Mouse (Mus musculus) monocyte, adult 2 months (primary cell): ENCODE measurements around the gene Nsl1.
A peak's percentile ranks its signal among the peaks of the same experiment; 100 is the strongest.

Source experiments
- DNase-seq, 2 experiments: peaks; one replicate each; pipeline ENCODE4 v3.0.0; 2022; ENCODE audit warnings: low spot score in 2 of 2, low read depth in 1 of 2

Nsl1 gene

GRCm38 (mm10) chr1:191089355-191089754, 26.5 kb downstream of the Nsl1 start:
- DNase-seq: no peak

- no peak for DNase-seq
These were observed 29.2 kb downstream of the Nsl1 start for GRCm38 (mm10) chr1:191092050-191092449.

- no peak for DNase-seq
These were observed 30.8 kb downstream of the Nsl1 start for GRCm38 (mm10) chr1:191093578-191093977.

- no peak for DNase-seq
These were observed 32.2 kb downstream of the Nsl1 start for GRCm38 (mm10) chr1:191095019-191095418.

- DNase-seq: no peak
These were observed 34.3 kb downstream of the Nsl1 start for GRCm38 (mm10) chr1:191096871-191097681.

GRCm38 (mm10) chr1:191097802-191098747, 35.3 kb downstream of the Nsl1 start, which contains the start of gene Batf3:
Gene Batf3, plus strand, starts transcription at chr1:191097847.
- no peak for DNase-seq

- no peak for DNase-seq
These were observed 36.3 kb downstream of the Nsl1 start for GRCm38 (mm10) chr1:191099114-191099513.

- DNase-seq: no peak
These were observed 37.0 kb downstream of the Nsl1 start for GRCm38 (mm10) chr1:191099772-191100291.

- no peak for DNase-seq
These were observed 40.0 kb downstream of the Nsl1 start for GRCm38 (mm10) chr1:191102730-191103370.

GRCm38 (mm10) chr1:191105246-191105645, 42.4 kb downstream of the Nsl1 start:
- no peak for DNase-seq

GRCm38 (mm10) chr1:191107306-191107705, 44.5 kb downstream of the Nsl1 start:
- DNase-seq: no peak

- DNase-seq: no peak
These were observed 47.1 kb downstream of the Nsl1 start for GRCm38 (mm10) chr1:191109907-191110306.

- DNase-seq: peak in 1 of 2 experiments; percentile 49
These were observed 48.3 kb downstream of the Nsl1 start for GRCm38 (mm10) chr1:191111146-191111545.

- no peak for DNase-seq
These were observed 52.1 kb downstream of the Nsl1 start for GRCm38 (mm10) chr1:191114868-191115267.

- no peak for DNase-seq
These were observed 52.9 kb downstream of the Nsl1 start for GRCm38 (mm10) chr1:191115514-191116238.

GRCm38 (mm10) chr1:191122744-191123143, 59.9 kb downstream of the Nsl1 start:
- DNase-seq: peak; percentile 49 to 58

GRCm38 (mm10) chr1:191123696-191124095, 60.9 kb downstream of the Nsl1 start:
- no peak for DNase-seq

GRCm38 (mm10) chr1:191124288-191124687, 61.5 kb downstream of the Nsl1 start:
- no peak for DNase-seq

- DNase-seq: peak; percentile 51 to 67
These were observed 63.2 kb downstream of the Nsl1 start for GRCm38 (mm10) chr1:191125811-191126638.

- no peak for DNase-seq
These were observed 68.9 kb downstream of the Nsl1 start for GRCm38 (mm10) chr1:191131692-191132091.
